Mouse (Mus musculus) cerebellum, adult 2 months (tissue): ENCODE results near the gene Nucks1. TPM values are rescaled to one million over a fixed set of nuclear protein-coding genes. Genes with fewer than 3 reads are reported as not detected.

ENCODE experiments used
- DNase-seq, 2 experiments: peaks; one replicate each; pipeline ENCODE4 v3.0.0; 2021
- H3K27ac ChIP-seq: fragments of 200-500 bp; 2 replicates; pipeline ENCODE4 v1.5.1; 2012; ENCODE audit warnings: low read length, control low read depth, inconsistent platforms; ENCODE audit not compliant: insufficient read depth
- H3K27me3 ChIP-seq: fragments of 200-500 bp; 2 replicates; pipeline ENCODE4 v1.6.1; 2012; ENCODE audit warnings: inconsistent platforms, mild to moderate bottlenecking, low read length, moderate library complexity; ENCODE audit not compliant: control insufficient read depth, insufficient read depth
- H3K4me1 ChIP-seq: fragments of 200-500 bp; 2 replicates; pipeline ENCODE4 v1.6.1; 2011; ENCODE audit warnings: low read length; ENCODE audit not compliant: control insufficient read depth, insufficient read depth
- H3K4me3 ChIP-seq: fragments of 200-500 bp; replicated peaks from 2 replicates; pipeline ENCODE3; 2011; ENCODE audit warnings: mild to moderate bottlenecking, low read depth, low read length, control low read depth; ENCODE audit not compliant: insufficient read depth
- CTCF ChIP-seq: fragments of 200-500 bp; IDR thresholded peaks from 2 replicates; pipeline ENCODE4 v1.5.1; 2011; ENCODE audit warnings: low read depth, mild to moderate bottlenecking, control low read depth, low read length, moderate library complexity, borderline replicate concordance; ENCODE audit not compliant: insufficient read depth
- POLR2A ChIP-seq: fragments of 200-500 bp; IDR thresholded peaks from 2 replicates; pipeline ENCODE4 v1.6.1; 2011; ENCODE audit warnings: low read length, control low read depth, borderline replicate concordance; ENCODE audit not compliant: insufficient read depth
- WGBS: fragments of 180-500 bp; shearing (Covaris S2); methylation state at CpG from one replicate; pipeline ENCODE4 v1.1.7; 2018; 5-methylcytosine and 5-hydroxymethylcytosine counted together
- polyA plus RNA-seq: library from polyadenylated mRNA; depleted of rRNA; stranded (reverse); fragments of >200 nt; gene quantifications from 2 replicates; pipeline ENCODE4 v1.2.3, GENCODE M21; 2012

Gene Nucks1
- polyA plus RNA-seq, 1 experiment = 49.5 TPM

- H3K4me3 ChIP-seq = no peak overlapping the region
- 30% methylated on average over 6 of the region's 6 CpGs for WGBS
- TF ChIP-seq CTCF = peak; percentile 77
- no peak for TF ChIP-seq POLR2A
Observed at GRCm38 (mm10) chr1:131937659-131938305, 27.4 kb downstream of the Nucks1 start.

GRCm38 (mm10) chr1:131938811-131939210 is 28.5 kb downstream of the Nucks1 start:
- DNase-seq = no peak
- no peaks in the 10 kb centered on the region for H3K27me3 ChIP-seq
- H3K4me1 ChIP-seq = no peaks in the 10 kb centered on the region
- WGBS = 50% methylated on average over 1 of the region's 1 CpGs
- no peak overlapping the region for H3K27ac ChIP-seq
- no peak overlapping the region for H3K4me3 ChIP-seq
- TF ChIP-seq CTCF (no peak), POLR2A (no peak)

More at GRCm38 (mm10) chr1:131937659-131938305, 27.4 kb downstream of the Nucks1 start:
- Histone ChIP-seq H3K27ac (no peak overlapping the region), H3K27me3 (no peaks in the 10 kb centered on the region), H3K4me1 (no peaks in the 10 kb centered on the region)
- peak; percentile 60 for DNase-seq

DNA sequence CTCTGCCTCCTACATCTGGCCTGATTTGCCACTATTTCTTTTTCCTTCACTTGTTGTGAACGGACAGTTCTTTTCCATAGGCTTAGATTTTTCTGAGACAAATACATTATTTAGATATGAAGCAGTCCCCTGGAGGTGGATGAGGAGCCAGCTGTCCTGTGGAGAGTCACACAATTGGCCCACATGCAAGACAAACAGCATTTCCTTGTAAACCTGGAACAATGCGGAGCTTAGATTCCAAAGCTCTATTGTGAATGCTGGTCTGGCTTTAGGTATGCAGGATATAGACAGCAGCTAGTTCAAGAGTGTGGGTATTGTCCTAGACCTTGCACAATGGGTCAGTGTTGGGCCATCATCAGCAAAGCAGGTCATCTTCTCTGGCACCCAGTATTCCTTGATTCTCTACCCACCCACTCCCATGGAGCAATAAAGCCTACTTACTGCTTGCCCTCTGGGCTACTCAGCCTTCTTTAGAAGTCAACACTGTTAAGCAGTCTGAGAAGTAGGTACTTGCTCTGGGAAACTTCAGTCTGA is 30.4 kb downstream of the Nucks1 start:
- no peak for DNase-seq
- H3K27ac ChIP-seq = no peak overlapping the region
- H3K27me3 ChIP-seq = no peaks in the 10 kb centered on the region
- H3K4me3 ChIP-seq = no peak overlapping the region
- TF ChIP-seq CTCF = no peak
- TF ChIP-seq POLR2A = no peak
- H3K4me1 ChIP-seq = no peaks in the 10 kb centered on the region
- 40% methylated on average over 2 of the region's 2 CpGs for WGBS

GRCm38 (mm10) chr1:131941501-131941900 is 31.2 kb downstream of the Nucks1 start:
- Histone ChIP-seq H3K27me3 (no peaks in the 10 kb centered on the region), H3K4me1 (no peaks in the 10 kb centered on the region), H3K27ac (no peak overlapping the region), H3K4me3 (no peak overlapping the region)
- no peak for DNase-seq
- 95% methylated on average over 1 of the region's 1 CpGs for WGBS
- TF ChIP-seq POLR2A (no peak), CTCF (no peak)

DNA sequence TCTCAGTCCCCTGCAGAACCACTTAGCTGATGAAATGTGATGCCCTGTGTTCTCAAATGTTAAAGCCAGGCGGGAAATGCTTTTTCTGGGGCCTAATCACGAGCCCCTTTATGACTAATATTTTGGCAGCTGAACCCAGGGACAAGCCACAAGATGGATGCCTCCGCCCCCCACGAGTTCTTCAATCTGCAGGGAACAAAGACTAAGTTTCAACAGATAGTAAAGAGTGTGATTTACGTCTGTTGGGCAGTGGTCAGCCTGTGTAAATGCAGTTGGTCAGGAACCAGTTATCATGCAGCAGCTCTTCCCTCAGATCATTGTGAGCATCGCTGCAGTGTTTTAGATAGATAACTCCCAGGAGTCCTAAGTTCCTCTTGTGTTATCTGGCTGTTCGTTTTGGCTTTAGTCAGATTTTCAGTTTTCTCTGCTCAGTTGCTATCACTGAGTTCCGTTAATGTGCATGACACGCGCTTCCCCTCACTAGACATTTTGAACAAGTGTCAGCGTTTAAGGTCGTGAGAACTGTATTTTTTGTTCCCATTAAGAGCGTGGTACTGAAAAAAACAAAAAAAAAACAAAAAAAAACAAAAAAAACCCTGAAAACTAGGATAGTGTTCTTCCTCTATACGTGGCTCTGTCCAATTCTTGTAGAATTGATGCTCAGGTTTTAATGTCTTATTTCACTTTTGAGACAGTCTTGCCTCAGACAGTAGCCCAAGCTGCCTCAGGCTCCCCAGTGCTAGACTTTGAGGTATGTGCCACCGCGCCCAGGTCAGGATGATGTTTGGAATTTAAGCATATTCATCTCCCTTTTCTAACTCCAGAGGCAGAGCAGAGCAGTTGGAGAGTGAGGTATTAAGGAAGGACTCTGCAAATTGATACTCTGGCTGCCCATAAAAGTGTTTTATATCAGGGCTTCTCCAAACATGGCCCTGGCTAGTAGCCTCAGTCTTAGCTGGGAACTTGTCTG is 32.6 kb downstream of the Nucks1 start:
- Histone ChIP-seq H3K27ac (no peak overlapping the region), H3K27me3 (no peaks in the 10 kb centered on the region), H3K4me1 (no peaks in the 10 kb centered on the region), H3K4me3 (no peak overlapping the region)
- 66% methylated on average over 16 of the region's 16 CpGs for WGBS
- no peak for TF ChIP-seq POLR2A
- no peak for TF ChIP-seq CTCF
- DNase-seq = no peak

- TF ChIP-seq POLR2A = no peak
- no peak for TF ChIP-seq CTCF
- no peaks in the 10 kb centered on the region for H3K4me1 ChIP-seq
- no peak overlapping the region for H3K27ac ChIP-seq
- 78% methylated on average over 10 of the region's 10 CpGs for WGBS
- no peaks in the 10 kb centered on the region for H3K27me3 ChIP-seq
- no peak for DNase-seq
- H3K4me3 ChIP-seq = no peak overlapping the region
Observed at GRCm38 (mm10) chr1:131945674-131946440, 35.5 kb downstream of the Nucks1 start.
